10 mouse cellular contexts compared by ENCODE assay signal in the genomic region with DNA sequence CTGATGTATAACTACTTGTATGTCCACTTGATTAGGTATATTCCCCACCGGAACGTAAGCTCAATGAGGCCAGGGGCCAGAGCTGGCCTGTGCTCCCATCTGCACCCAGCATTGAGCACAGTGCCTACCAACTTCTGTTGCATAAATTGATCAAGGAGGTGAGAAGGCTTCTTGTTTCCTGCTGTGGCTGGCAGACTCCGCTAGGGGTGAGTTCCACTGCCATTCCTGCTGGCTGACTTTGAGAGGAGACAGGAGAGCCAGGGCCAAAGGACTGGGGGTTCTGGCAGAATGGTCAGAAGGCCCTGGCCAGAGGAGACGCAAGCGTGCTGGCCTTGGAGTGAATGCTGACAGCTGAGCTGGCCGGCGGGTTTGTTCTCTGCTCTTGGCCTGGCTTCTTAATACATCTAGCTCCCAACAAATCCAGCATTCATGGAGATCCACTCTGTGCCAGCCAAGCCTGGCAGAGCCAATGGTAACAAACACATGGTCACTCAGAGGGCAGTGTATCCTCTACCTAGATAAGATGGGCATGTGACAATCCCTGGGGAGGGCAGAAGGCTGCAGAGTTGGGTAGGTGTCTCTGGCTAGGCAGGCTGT. TPM values are rescaled to one million over a fixed set of nuclear protein-coding genes. Genes with fewer than 3 reads are reported as not detected.
DNase-seq lines count a peak whose midpoint lies in the region; ATAC-seq and TF ChIP-seq lines count a peak whose summit lies in the region.
"Had no signal": no experiment of that assay in that cellular context is flagged by ENCODE, and none has a peak within 500 bp of the region (broad histone marks: within the 10 kb centered on the region; RNA-seq: fewer than 3 reads in every experiment).

No protein-coding gene starts in this region.

- no peak for TF ChIP-seq CTCF in lung, adult 2 months (IDR thresholded peaks at IDR 0.05; ENCODE audit: insufficient read depth, low read length)

- H3K4me3 ChIP-seq in lung, adult 2 months (replicated peaks; ENCODE audit: extremely low read depth, low read depth, low read length) = no peak overlapping the region
- no peak overlapping the region for H3K4me3 ChIP-seq in heart, embryonic 14.5 days (ENCODE audit: control insufficient read depth in 1 of 2, insufficient read depth in 1 of 2, low read depth in 1 of 2, low read length in 2 of 2)

- DNase-seq in lung, adult 18-20 months = peak; percentile 45 to 68
- DNase-seq in lung, adult 2 months = no peak
- DNase-seq in cerebellum, postnatal 25 days = peak; percentile 80 to 84
- peak; percentile 67 to 83 for DNase-seq in left cerebral cortex, postnatal 14 days (ENCODE audit: low spot score in 2 of 2)
- DNase-seq in testis, postnatal 10 days (ENCODE audit: low spot score) = peak; percentile 72
- DNase-seq in kidney, adult 9 months = no peak

- peaks cover 2% of the 10 kb centered on the region; the same call in 1 of the 2 replicates for H3K4me1 ChIP-seq in lung, adult 2 months (ENCODE audit: control insufficient read depth, insufficient read depth, low read length)
- peaks cover 38 to 47% of the 10 kb centered on the region in 2 experiments for H3K4me1 ChIP-seq in heart, embryonic 14.5 days (ENCODE audit: control insufficient read depth in 2 of 2, insufficient read depth in 2 of 2, low read length in 2 of 2)

- H3K4me2 ChIP-seq in heart, embryonic 14.5 days (ENCODE audit: low read length) = no peak overlapping the region

- no peak for TF ChIP-seq POLR2A in lung, adult 2 months (IDR thresholded peaks at IDR 0.05; ENCODE audit: borderline replicate concordance, extremely low read depth, low read depth, low read length)

- H3K9me3 ChIP-seq in heart, embryonic 14.5 days (ENCODE audit: control insufficient read depth, low read length) = no peaks in the 10 kb centered on the region

- peak overlapping the region; percentile 47 to 68 for H3K27ac ChIP-seq in heart, embryonic 14.5 days (replicated peaks in 1 of 2; ENCODE audit: control insufficient read depth in 1 of 2, insufficient read depth in 1 of 2, low read depth in 2 of 2, low read length in 2 of 2)
- H3K27ac ChIP-seq: liver, embryonic 14.5 days had no signal

- no peak for ATAC-seq in heart, embryonic 14.5 days (ENCODE audit: insufficient number of reproducible peaks, insufficient read depth, low FRiP score, low read depth)
- no peak for ATAC-seq in megakaryocyte progenitor cell, adult 5-6 weeks (replicated peaks; ENCODE audit: poor library complexity)

- peak overlapping the region; percentile 40; the same call in 1 of the 2 replicates for H3K9ac ChIP-seq in heart, embryonic 14.5 days (ENCODE audit: low read length)
- H3K9ac ChIP-seq: liver, embryonic 14.5 days had no signal

- H3K27me3 ChIP-seq in heart, embryonic 14.5 days (ENCODE audit: control insufficient read depth, insufficient read depth, low read length) = no peaks in the 10 kb centered on the region

- H3K36me3 ChIP-seq in heart, embryonic 14.5 days (ENCODE audit: control insufficient read depth, insufficient read depth, low read length) = no peaks in the 10 kb centered on the region

- WGBS in lung, adult 2 months = 48% methylated on average over 7 of the region's 7 CpGs
- 57% methylated on average over 7 of the region's 7 CpGs for WGBS in heart, embryonic 14.5 days

- intact Hi-C loops in left cerebral cortex, postnatal 14 days (cut with DNase I) = no loop called here

RNA-seq across cellular contexts. Expression of a gene that starts 13.1 kb away (rescaled TPM):
- polyA plus RNA-seq in lung, adult 2 months (2012; rRNA removed) = 60.3 and 65.4 TPM in 2 replicates
- 63.0 and 80.2 TPM in 2 replicates for polyA plus RNA-seq in heart, embryonic 14.5 days (2014; fragmentation: Nextera tagmentation; extraction: Ambion mirVana)
- total RNA-seq in left cerebral cortex, postnatal 14 days (2021) = 10 to 100 TPM; 37.2 to 39.2 TPM
- 141 and 168 TPM in 2 replicates for total RNA-seq in megakaryocyte progenitor cell, adult 5-6 weeks (2015)
- 118 and 136 TPM in 2 replicates for total RNA-seq in megakaryocyte progenitor cell, adult 5-6 weeks (2017)

RNA-seq across cellular contexts. Expression of a gene that starts 15.7 kb away (rescaled TPM):
- polyA plus RNA-seq in lung, adult 2 months (2012; rRNA removed) = 17.9 and 18.0 TPM in 2 replicates
- polyA plus RNA-seq in heart, embryonic 14.5 days (2014; fragmentation: Nextera tagmentation; extraction: Ambion mirVana) = 10.7 and 11.4 TPM in 2 replicates
- total RNA-seq in left cerebral cortex, postnatal 14 days (2021) = 1 to 10 TPM; 6.4 to 7.1 TPM
- total RNA-seq in megakaryocyte progenitor cell, adult 5-6 weeks (2015) = not detected in 2 replicates
- total RNA-seq in megakaryocyte progenitor cell, adult 5-6 weeks (2017) = not detected in 2 replicates

RNA-seq across cellular contexts. Expression of a gene that starts 47.8 kb away (rescaled TPM):
- polyA plus RNA-seq in lung, adult 2 months (2012; rRNA removed) = 0.69 and 0.77 TPM in 2 replicates
- 1.7 and 2.1 TPM in 2 replicates for polyA plus RNA-seq in heart, embryonic 14.5 days (2014; fragmentation: Nextera tagmentation; extraction: Ambion mirVana)
- 10 to 100 TPM; 10.1 to 11.0 TPM for total RNA-seq in left cerebral cortex, postnatal 14 days (2021)
- not detected in 2 replicates for total RNA-seq in megakaryocyte progenitor cell, adult 5-6 weeks (2015)
- total RNA-seq in megakaryocyte progenitor cell, adult 5-6 weeks (2017) = 0.88 TPM in 1 of 2 replicates, not detected in the other
- polyA plus RNA-seq: liver, embryonic 14.5 days; stomach, embryonic 16.5 days had no signal

Comparison
In these comparisons a context has a peak if more than half of its experiments do, and no peak if none do; other contexts are left out.
1. DNase-seq: peak in lung, adult 18-20 months (2 of 2), cerebellum, postnatal 25 days (2 of 2), left cerebral cortex, postnatal 14 days (2 of 2) and testis, postnatal 10 days (single experiment); none in lung, adult 2 months (single experiment) and kidney, adult 9 months (single experiment).
2. RNA of a gene that starts 15.7 kb away (total RNA-seq): 6.4 to 7.1 TPM in left cerebral cortex, postnatal 14 days; not detected in megakaryocyte progenitor cell, adult 5-6 weeks; every median in the first group is over 4 times any median in the second.
3. RNA of a gene that starts 47.8 kb away (total RNA-seq): 10.1 to 11.0 TPM in left cerebral cortex, postnatal 14 days; 0.88 TPM in megakaryocyte progenitor cell, adult 5-6 weeks; every median in the first group is over 4 times any median in the second.